Mouse (Mus musculus): ENCODE results near the gene Aif1. TPM values are rescaled to one million over a fixed set of nuclear protein-coding genes. Genes with fewer than 3 reads are reported as not detected.
A peak's percentile ranks its signal among the peaks of the same experiment; 100 is the strongest.

The Aif1 gene
- polyA plus RNA-seq, 1 experiment: 22.3 TPM

GRCm38 (mm10) chr17:35209785-35210535 lies 34.1 kb upstream of the Aif1 start:
- H3K4me3 ChIP-seq (replicated peaks): peak overlapping the region; percentile 73
- H3K27me3 ChIP-seq (replicated peaks): peaks cover under 1% of the 10 kb centered on the region
- no peaks in the 10 kb centered on the region for H3K36me3 ChIP-seq (replicated peaks; ENCODE audit: low read length)
- peaks cover 57% of the 10 kb centered on the region for H3K4me1 ChIP-seq
- no peak for TF ChIP-seq GATA1 (IDR thresholded peaks at IDR 0.05; ENCODE audit: borderline replicate concordance, low read length)
- TF ChIP-seq FLI1 (IDR thresholded peaks at IDR 0.05; ENCODE audit: low read length): no peak
- H3K9me3 ChIP-seq: no peaks in the 10 kb centered on the region

GRCm38 (mm10) chr17:35205380-35205769 lies 29.5 kb upstream of the Aif1 start:
- Histone ChIP-seq H3K4me3 (replicated peaks) (no peak overlapping the region), H3K27me3 (replicated peaks) (peaks cover 15% of the 10 kb centered on the region), H3K4me1 (peaks cover 74% of the 10 kb centered on the region), H3K36me3 (replicated peaks; ENCODE audit: low read length) (no peaks in the 10 kb centered on the region), H3K9me3 (no peaks in the 10 kb centered on the region)
- no peak for TF ChIP-seq FLI1 (IDR thresholded peaks at IDR 0.05; ENCODE audit: low read length)
- TF ChIP-seq GATA1 (IDR thresholded peaks at IDR 0.05; ENCODE audit: borderline replicate concordance, low read length): no peak

- no peak for TF ChIP-seq GATA1 (IDR thresholded peaks at IDR 0.05; ENCODE audit: borderline replicate concordance, low read length)
- no peak for TF ChIP-seq FLI1 (IDR thresholded peaks at IDR 0.05; ENCODE audit: low read length)
- Histone ChIP-seq H3K4me3 (replicated peaks) (no peak within 1 kb of the TSS), H3K27me3 (replicated peaks) (peaks cover 15% of the 10 kb centered on the region), H3K9me3 (no peaks in the 10 kb centered on the region), H3K4me1 (peaks cover 74% of the 10 kb centered on the region), H3K36me3 (replicated peaks; ENCODE audit: low read length) (peaks cover 6% of the 10 kb centered on the region)
These were observed 28.9 kb upstream of the Aif1 start, which contains the start of gene Lta for GRCm38 (mm10) chr17:35204494-35205379. TSS of gene Lta (minus strand) at chr17:35205351.

- H3K36me3 ChIP-seq (replicated peaks; ENCODE audit: low read length): peaks cover 16% of the 10 kb centered on the region
- TF ChIP-seq GATA1 (IDR thresholded peaks at IDR 0.05; ENCODE audit: borderline replicate concordance, low read length) (no peak), FLI1 (IDR thresholded peaks at IDR 0.05; ENCODE audit: low read length) (no peak)
- H3K4me1 ChIP-seq: peaks cover 71% of the 10 kb centered on the region
- H3K9me3 ChIP-seq: no peaks in the 10 kb centered on the region
- H3K27me3 ChIP-seq (replicated peaks): peaks cover 15% of the 10 kb centered on the region
- H3K4me3 ChIP-seq (replicated peaks): peak overlapping the region; percentile 95
These were observed 26.6 kb upstream of the Aif1 start for GRCm38 (mm10) chr17:35202442-35202841.

- Histone ChIP-seq H3K9me3 (no peaks in the 10 kb centered on the region), H3K36me3 (replicated peaks; ENCODE audit: low read length) (peaks cover 16% of the 10 kb centered on the region), H3K4me1 (peaks cover 76% of the 10 kb centered on the region), H3K4me3 (replicated peaks) (peak within 1 kb of the TSS; percentile 95), H3K27me3 (replicated peaks) (peaks cover 15% of the 10 kb centered on the region)
- TF ChIP-seq FLI1 (IDR thresholded peaks at IDR 0.05; ENCODE audit: low read length) (no peak), GATA1 (IDR thresholded peaks at IDR 0.05; ENCODE audit: borderline replicate concordance, low read length) (no peak)
These were observed 25.9 kb upstream of the Aif1 start, which contains the start of gene Tnf for GRCm38 (mm10) chr17:35201787-35202186. TSS of gene Tnf (minus strand) at chr17:35202007.

GRCm38 (mm10) chr17:35201128-35201527 lies 25.3 kb upstream of the Aif1 start:
- Histone ChIP-seq H3K9me3 (no peaks in the 10 kb centered on the region), H3K4me1 (peaks cover 82% of the 10 kb centered on the region), H3K36me3 (replicated peaks; ENCODE audit: low read length) (peaks cover 16% of the 10 kb centered on the region), H3K4me3 (replicated peaks) (peak overlapping the region; percentile 95), H3K27me3 (replicated peaks) (peaks cover 15% of the 10 kb centered on the region)
- TF ChIP-seq FLI1 (IDR thresholded peaks at IDR 0.05; ENCODE audit: low read length) (no peak), GATA1 (IDR thresholded peaks at IDR 0.05; ENCODE audit: borderline replicate concordance, low read length) (no peak)

- Histone ChIP-seq H3K9me3 (no peaks in the 10 kb centered on the region), H3K4me3 (replicated peaks) (peak overlapping the region; percentile 95), H3K4me1 (peaks cover 89% of the 10 kb centered on the region), H3K36me3 (replicated peaks; ENCODE audit: low read length) (peaks cover 16% of the 10 kb centered on the region), H3K27me3 (replicated peaks) (peaks cover 15% of the 10 kb centered on the region)
- TF ChIP-seq FLI1 (IDR thresholded peaks at IDR 0.05; ENCODE audit: low read length) (no peak; the same call in 1 of the 2 replicates), GATA1 (IDR thresholded peaks at IDR 0.05; ENCODE audit: borderline replicate concordance, low read length) (no peak)
These were observed 24.5 kb upstream of the Aif1 start for GRCm38 (mm10) chr17:35200398-35200797.

GRCm38 (mm10) chr17:35198946-35199345 lies 23.1 kb upstream of the Aif1 start:
- Histone ChIP-seq H3K4me1 (peaks cover 89% of the 10 kb centered on the region), H3K4me3 (replicated peaks) (peak overlapping the region; percentile 55), H3K36me3 (replicated peaks; ENCODE audit: low read length) (peaks cover 16% of the 10 kb centered on the region), H3K27me3 (replicated peaks) (peaks cover 7% of the 10 kb centered on the region), H3K9me3 (no peaks in the 10 kb centered on the region)
- TF ChIP-seq FLI1 (IDR thresholded peaks at IDR 0.05; ENCODE audit: low read length): no peak
- TF ChIP-seq GATA1 (IDR thresholded peaks at IDR 0.05; ENCODE audit: borderline replicate concordance, low read length): no peak

- H3K4me1 ChIP-seq: peaks cover 93% of the 10 kb centered on the region
- H3K27me3 ChIP-seq (replicated peaks): no peaks in the 10 kb centered on the region
- H3K9me3 ChIP-seq: no peaks in the 10 kb centered on the region
- TF ChIP-seq GATA1 (IDR thresholded peaks at IDR 0.05; ENCODE audit: borderline replicate concordance, low read length) (no peak), FLI1 (IDR thresholded peaks at IDR 0.05; ENCODE audit: low read length) (no peak)
- peaks cover 16% of the 10 kb centered on the region for H3K36me3 ChIP-seq (replicated peaks; ENCODE audit: low read length)
- H3K4me3 ChIP-seq (replicated peaks): no peak overlapping the region
These were observed 22.2 kb upstream of the Aif1 start for GRCm38 (mm10) chr17:35198029-35198428.

All from megakaryocyte, embryonic 14.5 days (primary cell).